Mouse (Mus musculus) E14TG2a.4 (cell line): Measurements from ENCODE around the gene Chil3.

ENCODE experiments used
- CTCF ChIP-seq: conservative IDR thresholded peaks from 2 replicates; pipeline ENCODE4 v1.5.1; 2014; ENCODE audit warnings: low read length
- NANOG ChIP-seq: IDR thresholded peaks from 2 replicates; pipeline ENCODE4 v1.6.1; 2014; ENCODE audit warnings: borderline replicate concordance, low read length, mixed read lengths
- POU5F1 ChIP-seq: IDR thresholded peaks from 2 replicates; pipeline ENCODE4 v1.6.1; 2014; ENCODE audit warnings: low read length, borderline replicate concordance

DNA sequence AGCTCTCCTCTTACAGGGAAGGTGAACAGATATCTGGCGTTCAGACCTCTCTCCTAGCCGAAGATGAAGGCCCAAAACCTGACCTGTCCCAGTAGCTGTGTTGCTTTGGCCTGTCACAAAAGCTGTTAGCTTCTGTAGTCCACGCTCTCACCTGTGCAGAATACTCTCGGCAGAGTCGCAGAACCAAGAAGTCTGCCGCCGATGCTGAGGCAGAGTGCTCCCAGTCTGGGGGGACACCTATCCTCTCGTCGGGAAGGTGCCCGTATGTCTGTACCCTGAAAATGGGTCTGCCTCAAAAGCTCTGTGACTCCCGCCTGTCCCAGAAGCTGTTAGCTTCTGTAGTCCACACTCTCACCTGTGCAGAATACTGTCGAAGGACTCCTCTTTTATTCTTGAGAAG lies 28.1 kb upstream of the Chil3 start:
- TF ChIP-seq CTCF (no peak), POU5F1 (no peak), NANOG (no peak)
